Mouse (Mus musculus) T-helper 1 cell (primary cell): Measurements from ENCODE around the gene Grm8.

Experiments
- in situ Hi-C: fragments of 300-600 bp; cut with MboI, MseI; formaldehyde crosslinking; loops from one replicate; pipeline ENCODE4 v1.15.1; 2025; ENCODE audit warnings: high pct_unique_total_duplicates

Grm8 gene

DNA sequence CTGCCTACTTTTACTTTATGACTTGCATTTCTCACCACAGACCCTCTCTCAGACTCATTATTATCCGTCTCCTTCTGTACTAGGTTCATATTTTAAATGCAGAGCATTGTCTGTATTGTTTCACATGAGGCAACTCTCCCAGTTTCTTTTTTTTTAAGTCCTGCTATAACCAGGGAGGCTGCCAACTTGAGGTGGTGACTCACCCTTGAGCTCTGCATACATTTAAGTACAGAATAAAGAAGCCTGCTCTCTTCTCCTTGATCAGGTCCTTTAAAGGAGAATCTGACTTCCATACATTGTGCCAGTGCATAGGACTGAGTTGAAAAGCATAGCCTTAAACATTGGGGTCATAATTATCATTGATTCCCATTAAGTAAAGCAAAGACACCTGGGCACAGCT lies 488.5 kb downstream of the Grm8 start:
- in situ Hi-C loops, result no loop called here

DNA sequence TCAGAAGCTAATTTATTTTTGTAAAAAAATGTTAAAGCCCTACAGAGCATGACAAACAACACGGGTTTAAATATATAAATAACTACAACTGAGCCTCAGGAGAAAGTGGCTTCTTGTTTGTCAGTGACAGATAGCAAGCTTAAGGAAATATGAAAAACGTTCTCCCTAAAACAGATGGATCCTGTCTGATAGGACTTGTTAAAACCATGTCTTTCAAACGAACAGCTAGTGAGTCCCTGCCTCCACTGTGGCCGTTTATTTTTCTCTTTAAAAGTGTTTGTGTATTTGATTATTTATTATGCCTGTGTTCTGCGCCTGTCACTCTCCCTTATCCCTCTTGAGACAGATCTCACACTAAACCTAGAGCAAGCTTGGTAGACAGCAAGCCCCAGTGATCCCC lies 489.9 kb downstream of the Grm8 start:
- in situ Hi-C loops, result no loop called here

DNA sequence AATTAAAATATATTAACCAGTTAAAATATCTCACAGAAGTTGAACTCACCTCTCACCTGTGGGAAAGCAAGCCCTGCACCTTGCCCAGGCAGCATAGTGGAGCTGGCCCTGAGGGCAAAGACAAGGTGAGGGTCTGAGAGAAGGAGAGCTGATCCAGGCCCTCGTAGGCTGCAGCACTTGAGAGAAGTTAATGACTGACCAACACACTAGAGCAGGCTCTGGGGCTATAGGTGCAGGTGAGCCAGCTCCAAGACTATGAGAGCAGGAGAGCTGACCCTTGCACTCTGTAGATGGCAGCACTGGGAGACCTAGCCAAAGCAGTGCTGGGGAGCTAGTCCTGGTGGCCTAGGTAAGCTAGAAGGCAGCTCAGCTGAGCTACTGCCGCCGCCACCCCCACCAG lies 499.1 kb downstream of the Grm8 start:
- in situ Hi-C loops, result no loop called here

DNA sequence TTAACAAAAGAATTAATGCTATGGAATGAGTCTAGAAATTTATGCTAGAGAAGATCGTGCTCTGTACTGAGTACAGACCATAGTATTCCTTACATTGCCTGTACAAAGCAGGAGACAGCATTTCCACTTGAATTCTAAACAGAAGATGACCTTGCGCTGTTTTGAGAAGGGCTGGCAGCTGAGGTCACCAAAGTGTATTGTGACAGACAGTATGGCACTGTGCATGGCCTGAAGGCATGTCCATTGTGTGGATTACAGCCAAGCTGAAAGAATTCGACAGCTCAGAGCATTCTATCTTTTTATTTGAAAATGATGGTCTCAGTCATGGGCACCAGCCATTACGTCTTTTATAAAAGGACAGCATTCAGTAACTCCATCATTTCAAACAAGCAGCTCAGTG lies 517.5 kb downstream of the Grm8 start:
- in situ Hi-C loops, result no loop called here

DNA sequence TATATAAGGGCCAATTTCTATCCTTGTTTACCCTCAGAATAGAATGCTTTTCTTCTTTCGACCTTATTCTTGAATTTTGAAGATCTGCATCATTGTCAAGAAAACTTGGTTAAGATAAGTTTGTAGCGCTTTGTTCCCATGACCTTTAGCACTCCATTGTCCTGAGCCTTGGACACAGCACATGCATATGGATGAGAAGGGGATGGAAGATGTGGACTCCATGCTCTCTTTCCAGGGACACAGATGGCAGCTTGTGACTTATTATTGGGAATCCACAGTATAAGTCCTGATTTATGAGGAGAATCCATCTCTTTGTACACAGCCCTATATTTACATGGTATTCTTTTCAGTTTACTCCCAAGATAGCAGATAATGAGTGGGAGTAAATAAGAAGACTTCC lies 554.5 kb downstream of the Grm8 start:
- in situ Hi-C loops, result no loop called here

DNA sequence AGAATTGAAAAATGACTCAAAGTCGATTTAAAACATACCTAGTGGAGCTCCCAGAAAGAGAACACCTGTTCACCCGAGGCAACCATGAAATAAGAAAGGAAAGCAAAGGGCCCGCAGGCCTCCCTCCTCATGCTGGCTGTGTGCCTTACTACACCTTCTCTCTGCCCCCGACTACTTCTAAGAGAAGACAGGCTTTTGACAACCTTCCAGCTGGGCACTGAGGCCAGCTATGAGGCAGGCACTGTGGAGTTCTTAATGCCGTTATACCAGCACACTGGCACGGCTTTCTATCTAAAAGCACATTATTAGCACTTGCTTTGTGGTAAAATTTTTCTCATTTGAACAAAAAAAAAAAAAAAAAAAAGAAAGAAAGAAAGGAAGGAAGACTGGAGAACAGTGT lies 589.5 kb downstream of the Grm8 start:
- in situ Hi-C loops, result no loop called here

DNA sequence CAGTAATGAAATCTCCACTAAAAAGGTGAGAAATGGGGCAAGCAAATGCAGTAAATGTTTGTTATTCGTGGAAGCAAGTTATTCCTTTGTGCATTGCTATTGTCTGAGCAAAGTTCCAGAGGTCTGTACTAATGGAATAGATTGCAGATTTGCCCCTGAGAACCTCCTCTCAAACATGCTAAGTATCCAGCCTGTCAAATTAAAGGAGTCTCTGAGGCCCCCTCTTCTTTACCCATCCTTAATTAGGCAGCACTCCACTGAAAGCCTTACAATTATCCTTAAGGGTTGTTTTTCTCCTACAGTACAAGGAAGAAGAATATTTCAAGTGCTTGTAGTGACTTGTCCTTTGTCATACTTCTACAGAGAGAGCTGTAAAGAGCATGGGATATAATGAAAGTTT lies 617.4 kb downstream of the Grm8 start:
- in situ Hi-C loops, result no loop called here

DNA sequence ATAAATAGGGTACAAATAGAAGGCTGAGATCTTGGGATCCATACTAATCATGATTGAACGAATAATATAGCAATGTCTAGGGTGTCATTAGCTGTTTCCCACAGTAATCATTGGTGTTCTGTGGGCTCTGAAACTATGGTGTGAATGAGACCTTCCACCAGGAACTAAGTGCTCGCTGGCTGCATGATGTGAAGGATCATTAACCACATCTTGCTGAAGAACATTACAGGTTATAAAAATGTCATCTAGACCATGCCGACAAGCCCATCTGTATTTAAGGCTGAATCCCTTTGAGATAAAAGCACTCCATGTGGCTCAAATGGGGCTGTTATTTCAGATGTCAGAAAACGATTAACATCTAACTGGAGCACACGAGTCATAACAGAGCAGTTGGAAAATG lies 674.0 kb downstream of the Grm8 start:
- in situ Hi-C loops, result no loop called here

DNA sequence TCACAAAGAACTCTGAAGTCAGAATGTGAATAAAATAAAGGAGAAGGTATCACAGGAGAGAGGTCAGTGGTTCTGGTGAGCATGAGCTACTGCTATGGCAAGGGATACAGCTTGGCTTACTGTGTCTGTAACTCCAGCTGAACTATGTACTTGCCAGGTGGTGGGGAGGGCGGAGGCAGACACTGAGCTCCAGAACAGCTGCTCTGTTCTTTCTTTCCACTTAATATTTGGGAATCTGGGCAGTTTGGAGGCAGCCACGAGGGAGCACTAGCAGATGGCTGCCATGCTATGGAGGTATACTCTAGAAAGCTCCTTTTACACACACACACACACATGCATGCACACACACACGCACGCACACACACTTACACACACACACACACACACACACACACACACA lies 726.5 kb downstream of the Grm8 start:
- in situ Hi-C loops, result no loop called here

DNA sequence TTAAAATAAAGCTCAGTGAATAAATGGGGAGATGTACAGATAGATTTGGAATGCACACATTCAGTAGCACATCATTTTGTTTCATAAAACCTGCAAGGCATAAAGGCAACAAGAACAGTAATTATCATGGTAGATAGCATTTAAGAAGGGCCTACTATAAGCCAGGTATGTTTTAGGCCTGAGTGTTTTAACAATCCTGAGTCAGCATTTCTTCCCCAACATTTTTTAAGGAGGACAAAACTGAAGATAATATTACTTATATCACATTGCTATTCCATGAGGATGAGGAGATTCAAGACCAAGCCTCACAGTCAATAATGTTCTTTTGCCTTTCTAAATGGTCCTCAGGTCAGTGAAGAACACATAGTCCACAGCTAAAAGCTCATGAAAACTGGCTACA lies 762.6 kb downstream of the Grm8 start:
- in situ Hi-C loops, result no loop called here

DNA sequence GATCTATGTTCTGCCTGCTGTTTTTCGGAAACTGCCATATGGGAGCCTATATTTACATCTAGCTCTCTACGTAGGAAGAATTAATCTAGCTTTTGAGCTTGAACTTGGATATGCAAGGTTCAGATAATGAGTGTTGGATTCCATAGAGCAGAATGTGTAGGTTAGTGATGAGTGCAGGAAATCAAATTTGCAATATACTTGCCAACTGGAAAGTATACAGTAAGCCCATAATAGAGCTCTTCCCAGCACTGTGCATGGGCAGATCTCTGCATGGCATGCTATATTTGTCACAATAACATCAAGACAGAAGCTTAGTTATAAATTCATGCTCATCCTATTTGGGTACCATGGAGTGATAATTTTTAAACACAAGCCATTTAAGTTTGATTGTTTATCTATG lies 763.9 kb downstream of the Grm8 start:
- in situ Hi-C loops, result no loop called here

DNA sequence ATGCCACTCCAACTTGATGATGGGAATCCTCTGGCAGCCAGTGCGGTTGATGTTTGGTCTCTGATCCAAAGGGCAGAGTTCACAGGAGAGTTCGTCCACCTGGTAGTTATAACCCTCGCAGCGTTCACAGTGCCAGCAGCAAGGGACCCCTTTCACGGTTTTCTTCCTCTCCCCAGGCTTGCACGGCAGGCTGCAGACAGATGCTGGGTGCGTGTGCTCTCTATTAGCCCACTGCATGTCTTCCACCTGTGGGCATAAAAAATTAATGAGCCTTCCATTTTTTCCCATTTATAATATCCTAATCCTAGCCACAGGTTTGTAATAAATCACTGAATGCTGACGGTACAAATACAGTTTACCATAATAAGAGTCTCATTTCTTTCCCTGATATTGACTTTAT lies 771.2 kb downstream of the Grm8 start:
- in situ Hi-C loops, result no loop called here

DNA sequence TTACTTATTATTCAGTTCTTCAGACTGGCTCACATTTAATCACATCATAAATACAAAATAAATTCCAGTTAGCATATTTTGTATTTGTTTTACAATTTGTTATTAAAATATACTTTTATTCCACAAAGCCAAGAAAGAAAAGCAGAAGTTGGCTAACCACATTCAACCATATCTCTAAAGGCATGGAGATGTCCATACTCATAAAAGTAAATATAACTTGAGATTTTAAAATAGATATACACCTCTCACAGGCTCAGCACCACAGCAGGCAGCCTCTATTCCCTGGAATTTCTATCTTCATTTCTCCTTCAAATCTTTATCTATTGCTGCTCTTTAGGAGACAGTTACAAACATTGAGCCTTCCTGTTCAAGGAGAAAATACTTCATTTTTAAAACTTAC lies 774.5 kb downstream of the Grm8 start:
- in situ Hi-C loops, result no loop called here

DNA sequence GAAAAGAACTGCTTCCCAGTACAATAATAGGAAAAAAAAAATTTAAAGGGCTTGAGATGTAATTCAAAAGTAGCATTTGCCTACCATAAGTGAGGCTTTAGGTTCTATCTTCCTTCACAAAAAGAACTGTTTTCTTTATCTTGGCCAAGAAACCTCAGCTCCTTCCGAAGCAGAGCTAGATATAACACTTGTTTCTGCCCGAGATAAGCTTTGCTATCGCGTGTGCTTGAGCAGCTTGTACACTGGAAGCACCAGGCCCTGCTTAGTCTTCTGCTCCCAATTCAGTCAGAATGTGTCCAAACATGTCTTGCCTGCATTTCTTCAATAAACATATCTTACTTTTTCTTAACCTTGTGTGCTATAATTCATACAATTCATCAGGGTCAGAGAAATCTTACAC lies 783.8 kb downstream of the Grm8 start:
- in situ Hi-C loops, result no loop called here

DNA sequence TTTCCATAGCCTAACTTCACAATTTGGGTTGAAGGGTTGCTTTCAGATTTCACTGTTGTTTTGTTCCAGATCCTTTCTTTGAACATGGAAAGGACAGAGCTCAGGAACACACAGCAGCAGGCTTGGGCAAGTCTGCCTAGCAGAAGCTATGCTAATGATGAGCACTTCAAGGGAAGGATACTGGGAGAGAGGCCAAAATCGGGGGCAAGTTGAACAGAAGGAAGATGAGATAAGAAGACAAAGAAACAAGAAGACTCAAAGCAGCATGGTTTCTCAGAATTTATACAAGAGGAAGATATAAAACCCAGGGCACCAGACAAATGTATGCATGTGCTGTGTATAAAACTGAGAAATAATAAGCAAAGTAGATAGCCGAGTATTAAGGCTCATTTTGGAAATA lies 786.7 kb downstream of the Grm8 start:
- in situ Hi-C loops, result no loop called here

DNA sequence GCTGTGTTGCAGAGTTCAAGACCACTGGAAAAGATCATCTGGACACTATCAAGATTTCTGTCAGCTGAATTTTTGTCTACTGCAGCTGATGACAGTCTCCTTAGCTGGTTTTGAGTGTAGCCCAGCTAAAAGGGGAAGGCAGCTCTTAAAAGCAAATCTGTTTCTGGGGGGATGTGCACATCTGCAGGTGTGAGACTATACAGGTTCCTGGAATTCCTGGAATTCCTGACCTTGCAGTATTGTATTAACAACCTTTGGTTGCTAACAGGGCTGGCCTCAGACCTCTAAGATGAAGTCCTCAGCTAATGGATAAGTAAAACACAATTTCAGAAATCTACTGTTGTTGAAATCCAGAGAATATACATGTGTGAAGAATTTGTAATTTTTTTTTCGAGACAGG lies 788.7 kb downstream of the Grm8 start:
- in situ Hi-C loops, result no loop called here

DNA sequence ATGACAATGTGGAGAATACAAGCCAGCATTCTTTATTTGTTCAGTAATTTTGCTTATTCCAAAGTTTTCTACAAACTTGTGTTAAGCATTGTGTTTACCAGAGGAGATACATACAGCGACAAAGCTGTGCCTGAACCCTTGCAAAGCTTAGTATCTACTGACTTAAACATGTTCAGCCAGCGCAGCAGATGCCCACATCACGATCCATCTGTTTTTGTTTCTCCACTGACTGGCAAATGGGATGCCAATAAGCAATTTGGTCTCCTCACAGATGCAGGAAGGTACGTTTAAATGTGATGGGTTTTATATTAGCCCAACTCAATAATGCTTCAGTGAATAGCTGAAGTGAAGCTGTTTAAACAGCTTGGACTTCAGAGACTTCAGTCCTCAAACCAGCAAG lies 794.8 kb downstream of the Grm8 start:
- in situ Hi-C loops, result no loop called here

DNA sequence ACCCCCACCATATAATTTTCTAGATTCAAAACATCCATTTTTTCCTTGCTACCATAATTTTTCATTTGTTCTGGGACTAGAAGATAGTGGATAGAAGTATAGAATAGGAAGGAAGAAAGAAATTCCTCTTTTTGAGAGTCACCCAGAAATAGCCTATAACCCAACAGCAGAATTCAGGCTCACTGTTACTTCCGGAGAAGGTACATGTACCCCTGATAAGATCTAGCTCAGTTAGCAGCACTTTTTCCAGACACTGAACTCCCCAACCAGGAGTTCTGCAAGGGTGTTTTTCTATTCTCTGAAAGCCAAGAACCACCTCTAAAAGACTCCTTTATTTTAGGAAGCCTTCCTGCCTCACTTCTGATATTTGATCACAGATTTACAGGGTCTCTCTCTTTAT lies 816.4 kb downstream of the Grm8 start:
- in situ Hi-C loops, result no loop called here

DNA sequence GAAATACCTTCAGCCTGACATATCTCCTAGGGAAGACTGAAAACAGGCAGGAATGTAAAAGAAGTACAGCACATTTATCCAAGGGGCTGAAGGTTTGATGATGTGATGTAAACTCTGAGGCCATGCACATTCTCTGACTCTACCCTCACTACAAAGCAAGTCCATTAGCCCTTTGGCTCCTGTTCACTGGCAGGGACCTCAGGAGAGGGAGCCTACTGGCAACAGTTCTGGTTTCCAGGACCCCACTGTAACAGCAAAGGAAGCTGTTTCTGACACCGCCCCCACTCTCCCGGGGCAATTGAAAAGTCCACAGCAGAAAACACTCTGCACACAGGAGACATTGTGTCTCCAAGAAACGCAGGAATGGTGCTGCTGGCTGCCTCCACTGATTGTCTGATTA lies 817.6 kb downstream of the Grm8 start:
- in situ Hi-C loops, result no loop called here

DNA sequence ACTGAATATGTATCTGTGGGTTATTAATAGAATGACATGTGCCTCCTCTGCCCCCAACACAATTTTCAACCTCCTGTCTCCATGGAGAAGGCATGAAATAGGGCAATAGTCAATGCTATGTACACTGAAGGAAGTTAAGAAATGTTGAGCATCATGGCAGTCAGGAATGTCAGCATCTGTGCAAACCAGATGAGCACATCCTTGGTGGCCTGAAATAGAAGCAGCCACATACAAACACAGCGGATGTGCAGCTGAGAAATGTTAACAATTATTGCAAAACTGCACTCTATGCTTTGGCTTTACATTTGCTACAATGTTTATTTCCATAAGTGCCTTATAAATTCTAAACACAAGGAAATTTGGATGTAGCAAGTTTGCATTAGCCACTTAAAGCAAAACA lies 819.0 kb downstream of the Grm8 start:
- in situ Hi-C loops, result no loop called here

DNA sequence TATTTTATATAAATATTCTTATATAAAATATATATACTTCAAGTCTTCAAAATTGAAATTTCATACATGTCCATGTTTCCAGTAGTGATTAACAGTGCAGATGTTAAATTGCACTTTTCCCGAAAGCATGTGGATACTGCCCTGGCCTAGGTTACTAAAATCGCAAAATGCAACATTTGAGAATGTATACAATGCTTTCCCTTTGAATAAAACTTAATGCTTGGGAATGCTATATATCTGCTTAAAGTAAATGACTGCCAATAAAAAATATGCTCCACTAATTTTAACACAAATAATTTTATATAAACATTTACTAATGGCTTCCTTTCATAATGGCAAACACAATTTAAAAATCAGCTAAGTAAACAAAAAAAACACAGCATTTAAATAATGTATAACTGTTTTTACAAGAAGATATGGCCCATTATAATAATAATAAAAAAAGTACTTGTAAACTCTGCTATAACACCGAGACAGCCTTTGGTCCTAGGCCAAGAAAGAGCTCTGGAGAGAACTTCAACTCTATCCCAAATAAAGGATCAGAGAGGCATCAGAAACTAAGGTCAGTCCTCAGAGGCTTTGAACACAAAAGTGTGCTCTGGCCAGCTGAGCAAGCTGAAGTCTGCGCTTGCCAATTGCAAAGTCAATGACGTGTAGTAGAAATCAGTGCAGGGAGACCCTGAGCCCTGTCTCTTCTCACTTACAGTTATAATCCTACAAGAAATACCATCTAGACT lies 820.5 kb downstream of the Grm8 start:
- in situ Hi-C loops, result no loop called here

DNA sequence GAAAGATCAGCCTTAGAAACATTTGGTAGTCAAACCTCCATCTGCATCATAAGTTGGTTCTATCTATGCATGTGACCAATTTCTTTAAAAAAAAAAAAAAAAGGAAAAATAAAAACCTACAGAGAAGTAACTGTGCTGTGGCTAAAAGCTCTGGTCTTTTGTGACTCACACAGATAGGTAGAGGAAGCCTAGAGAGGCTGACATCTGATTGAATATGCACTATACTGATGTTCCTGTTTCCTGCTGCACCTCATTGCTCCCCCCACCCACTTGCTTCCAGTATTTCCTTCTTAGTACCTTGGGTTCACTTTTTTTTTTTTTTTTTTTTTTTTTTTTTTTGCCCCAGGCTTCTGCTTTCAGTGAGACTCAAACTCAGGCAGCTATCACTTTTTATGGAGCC lies 824.6 kb downstream of the Grm8 start:
- in situ Hi-C loops, result no loop called here

DNA sequence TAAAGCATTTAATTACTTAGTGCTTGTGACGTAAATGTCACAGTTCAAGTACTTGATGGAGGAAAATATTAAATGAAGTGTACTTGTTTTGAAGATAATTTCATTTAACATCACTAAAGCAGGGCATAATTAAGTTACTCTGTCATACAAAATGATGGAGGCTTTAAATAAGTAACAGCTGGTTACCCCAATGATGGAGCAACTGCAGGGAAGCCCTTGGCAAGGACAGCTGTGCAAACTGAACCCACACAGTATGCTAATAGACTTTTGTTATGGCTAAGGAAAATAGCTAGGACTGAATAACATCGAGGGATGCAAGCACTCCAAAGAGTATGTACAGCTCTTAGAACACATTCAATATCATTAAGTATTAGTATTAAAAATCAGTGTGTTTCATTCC lies 829.6 kb downstream of the Grm8 start:
- in situ Hi-C loops, result no loop called here

DNA sequence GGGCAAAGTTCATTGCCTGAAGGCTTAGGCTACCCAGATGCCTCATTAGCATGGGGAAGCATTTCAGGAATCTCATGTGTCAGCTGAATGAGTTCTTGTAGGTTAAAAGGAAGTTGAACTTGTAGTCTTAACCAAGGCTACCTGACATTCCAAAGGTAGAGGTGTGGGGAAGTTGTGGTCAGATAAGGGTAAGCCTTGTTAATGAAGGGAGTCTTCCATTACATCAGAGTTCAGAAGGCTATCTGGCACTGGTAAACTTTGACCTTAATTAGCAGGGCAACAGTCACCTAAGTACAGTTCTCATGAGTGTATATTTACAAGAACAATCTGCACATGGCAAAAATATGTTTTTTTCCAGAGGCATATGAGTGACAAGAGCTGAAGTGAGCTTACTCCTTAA lies 870.0 kb downstream of the Grm8 start:
- in situ Hi-C loops, result no loop called here
